Mouse (Mus musculus): ENCODE measurements around the gene Cldn7. TPM values are rescaled to one million over a fixed set of nuclear protein-coding genes. Genes with fewer than 3 reads are reported as not detected.
"Not testable (repeated sequence)": the region's sequence is repeated elsewhere in the genome, so short reads cannot be mapped to it uniquely, and the experiment has no call there.

Gene Cldn7
- total and polyA plus RNA-seq, 3 experiments, result 0.31 to 0.36 TPM; not detected in 1

DNA sequence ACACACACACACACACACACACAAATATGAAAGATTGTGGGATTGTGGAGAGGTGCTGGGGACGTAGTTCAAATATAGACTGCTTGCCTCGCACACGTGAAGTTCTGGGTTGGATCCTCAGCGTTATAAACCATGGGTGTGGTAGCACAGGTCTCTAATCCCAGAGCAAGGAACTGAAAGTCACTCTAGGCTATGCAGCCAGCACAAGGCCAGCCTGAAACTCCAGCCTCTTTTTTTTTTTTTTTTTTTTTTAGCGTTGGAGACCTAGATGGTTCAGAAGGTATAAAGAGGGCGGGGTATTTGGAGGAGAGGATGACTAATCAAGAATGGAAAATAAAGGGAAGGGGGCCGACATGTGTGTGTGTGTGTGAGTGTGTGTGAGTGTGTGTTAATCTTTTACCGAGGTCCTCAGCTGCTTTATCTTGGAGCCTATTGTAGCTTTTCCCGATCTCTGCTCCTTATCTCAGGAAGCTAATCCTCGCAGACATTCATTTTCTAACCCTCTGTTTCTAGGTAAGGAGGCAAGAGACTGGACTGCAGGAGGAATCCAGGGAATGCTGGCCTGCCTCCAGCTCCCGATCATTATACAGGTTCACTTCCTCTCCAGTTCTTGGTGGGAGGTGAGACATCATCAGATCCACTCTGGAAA, 11.2 kb upstream of the Cldn7 start:
- Histone ChIP-seq H3K9ac (ENCODE audit: control insufficient read depth, low read depth, low read length, poor library complexity, severe bottlenecking) (no peak overlapping the region; the same call in 1 of the 2 replicates), H3K4me3 (ENCODE audit: control insufficient read depth in 1 of 2, insufficient read depth in 1 of 2, low read depth in 2 of 2, low read length in 2 of 2) (no peak overlapping the region), H3K36me3 (ENCODE audit: control insufficient read depth in 1 of 2, insufficient read depth in 2 of 2, low read length in 2 of 2) (no peaks in the 10 kb centered on the region), H3K79me2 (ENCODE audit: control insufficient read depth, insufficient read depth, low read length, poor library complexity) (no peaks in the 10 kb centered on the region), H3K9me3 (replicated peaks; ENCODE audit: insufficient read depth, low read length) (no peaks in the 10 kb centered on the region), H3K27me3 (ENCODE audit: control insufficient read depth in 1 of 2, insufficient read depth in 2 of 2, low read length in 2 of 2) (no peaks in the 10 kb centered on the region), H3K27ac (ENCODE audit: control insufficient read depth, low read depth, low read length) (no peak overlapping the region), H3K4me1 (ENCODE audit: control insufficient read depth in 1 of 2, insufficient read depth in 2 of 2, low read length in 2 of 2) (peaks cover 6 to 12% of the 10 kb centered on the region in 2 experiments)
- TF ChIP-seq MAFK (IDR thresholded peaks at IDR 0.05; ENCODE audit: borderline replicate concordance, low read depth, low read length), result no peak
- no peak for TF ChIP-seq USF2 (IDR thresholded peaks at IDR 0.05; ENCODE audit: borderline replicate concordance in 1 of 2, insufficient read depth in 1 of 2, low read depth in 1 of 2, low read length in 2 of 2)
- TF ChIP-seq GATA1 (IDR thresholded peaks at IDR 0.05; ENCODE audit: low read depth, low read length), result peak; percentile 59
- TF ChIP-seq MYC (IDR thresholded peaks at IDR 0.05; ENCODE audit: low read depth, low read length), result no peak
- TF ChIP-seq EP300 (IDR thresholded peaks at IDR 0.05; ENCODE audit: low read depth in 1 of 2, low read length in 2 of 2), result peak; percentile 28 to 40; a peak in 2 of 4 replicates
- peak; percentile 11; the same call in 1 of the 2 replicates for TF ChIP-seq RCOR1 (IDR thresholded peaks at IDR 0.05; ENCODE audit: low read depth, low read length)
- TF ChIP-seq ZNF384 (IDR thresholded peaks at IDR 0.05; ENCODE audit: low read depth, low read length), result peak; percentile 90
- DNase-seq (ENCODE audit: low read depth, low spot score), result peak; percentile 46

DNA sequence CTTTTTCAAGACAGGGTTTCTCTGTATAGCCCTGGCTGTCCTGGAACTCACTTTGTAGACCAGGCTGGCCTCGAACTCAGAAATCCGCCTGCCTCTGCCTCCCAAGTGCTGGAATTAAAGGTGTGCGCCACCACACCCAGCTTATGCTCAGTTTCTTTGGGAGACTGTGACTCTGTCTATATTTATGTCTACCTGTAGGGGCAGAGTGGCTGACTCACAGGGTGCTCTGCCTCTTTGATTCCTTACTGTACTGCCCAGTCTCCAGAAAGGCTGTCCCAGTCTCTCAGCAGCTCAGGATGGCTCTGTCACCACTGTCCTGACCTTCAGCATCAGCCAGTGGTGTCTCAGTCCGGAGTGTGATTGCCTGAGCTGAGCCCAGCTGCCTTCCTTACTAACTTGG, 9.0 kb upstream of the Cldn7 start:
- not testable (repeated sequence) for H3K27ac ChIP-seq (ENCODE audit: control insufficient read depth, low read depth, low read length)

DNA sequence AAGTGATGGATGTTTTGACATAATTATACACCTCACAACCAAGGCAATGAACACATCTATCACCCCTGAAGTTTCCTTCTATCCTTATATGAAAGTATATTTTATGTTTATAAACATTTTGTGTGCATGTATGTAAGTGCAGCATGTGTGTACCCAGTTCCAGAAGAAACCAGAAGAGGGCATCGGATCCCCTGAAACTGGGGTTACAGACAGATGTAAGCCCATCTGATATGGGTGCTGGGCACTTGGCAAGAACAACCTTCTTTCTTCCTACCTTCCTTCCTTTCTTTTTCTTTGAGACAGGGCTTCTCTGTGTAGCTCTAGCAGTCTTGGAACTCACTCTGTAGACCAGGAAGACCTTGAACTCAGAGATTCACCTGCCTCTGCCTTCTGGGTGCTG, 8.4 kb upstream of the Cldn7 start:
- Histone ChIP-seq H3K9ac (ENCODE audit: control insufficient read depth, low read depth, low read length, poor library complexity, severe bottlenecking) (no peak overlapping the region), H3K9me3 (replicated peaks; ENCODE audit: insufficient read depth, low read length) (no peaks in the 10 kb centered on the region), H3K4me3 (ENCODE audit: control insufficient read depth in 1 of 2, insufficient read depth in 1 of 2, low read depth in 2 of 2, low read length in 2 of 2) (no peak overlapping the region), H3K27ac (ENCODE audit: control insufficient read depth, low read depth, low read length) (no peak overlapping the region), H3K27me3 (ENCODE audit: control insufficient read depth in 1 of 2, insufficient read depth in 2 of 2, low read length in 2 of 2) (0 out of 4 replicates have a peak, but pooled peaks cover 0 to 3% of the 10 kb centered on the region in 2 experiments), H3K79me2 (ENCODE audit: control insufficient read depth, insufficient read depth, low read length, poor library complexity) (no peaks in the 10 kb centered on the region), H3K4me1 (ENCODE audit: control insufficient read depth in 1 of 2, insufficient read depth in 2 of 2, low read length in 2 of 2) (peaks cover 6 to 9% of the 10 kb centered on the region in 2 experiments), H3K36me3 (ENCODE audit: control insufficient read depth in 1 of 2, insufficient read depth in 2 of 2, low read length in 2 of 2) (no peaks in the 10 kb centered on the region)
- TF ChIP-seq ZKSCAN1 (IDR thresholded peaks at IDR 0.05; ENCODE audit: low read depth, low read length), result no peak
- peak; percentile 53 for TF ChIP-seq ZC3H11A (IDR thresholded peaks at IDR 0.05; ENCODE audit: low read depth, low read length)
- no peak for TF ChIP-seq ETS1 (IDR thresholded peaks at IDR 0.05; ENCODE audit: low read depth, low read length)
- peak; percentile 34 to 65 (median 39) for TF ChIP-seq CTCF (IDR thresholded peaks at IDR 0.05 in 2 of 3, conservative IDR thresholded peaks at IDR 0.05 in 1 of 3; ENCODE audit: control insufficient read depth in 1 of 3, insufficient read depth in 1 of 3, low read depth in 2 of 3, low read length in 3 of 3, poor library complexity in 1 of 3, severe bottlenecking in 1 of 3)
- peak; percentile 55; the same call in 1 of the 2 replicates for TF ChIP-seq SMC3 (IDR thresholded peaks at IDR 0.05; ENCODE audit: low read depth, low read length)
- TF ChIP-seq RAD21 (IDR thresholded peaks at IDR 0.05; ENCODE audit: low read depth, low read length), result peak; percentile 54
- TF ChIP-seq GATA1 (IDR thresholded peaks at IDR 0.05; ENCODE audit: low read depth, low read length), result peak; percentile 53
- DNase-seq (ENCODE audit: low read depth, low spot score), result peak; percentile 78

More for the DNA sequence above, 9.0 kb upstream of the Cldn7 start:
- H3K4me1 ChIP-seq (ENCODE audit: control insufficient read depth in 1 of 2, insufficient read depth in 2 of 2, low read length in 2 of 2); DNase-seq (ENCODE audit: low read depth, low spot score); H3K9ac ChIP-seq (ENCODE audit: control insufficient read depth, low read depth, low read length, poor library complexity, severe bottlenecking); H3K27me3 ChIP-seq (ENCODE audit: control insufficient read depth in 1 of 2, insufficient read depth in 2 of 2, low read length in 2 of 2); H3K79me2 ChIP-seq (ENCODE audit: control insufficient read depth, insufficient read depth, low read length, poor library complexity); H3K36me3 ChIP-seq (ENCODE audit: control insufficient read depth in 1 of 2, insufficient read depth in 2 of 2, low read length in 2 of 2); H3K4me3 ChIP-seq (ENCODE audit: control insufficient read depth in 1 of 2, insufficient read depth in 1 of 2, low read depth in 2 of 2, low read length in 2 of 2); H3K9me3 ChIP-seq (replicated peaks; ENCODE audit: insufficient read depth, low read length): not testable (repeated sequence)
- peak in 1 of 3 experiments; percentile 16; a peak in 2 of 6 replicates for TF ChIP-seq CTCF (IDR thresholded peaks at IDR 0.05 in 2 of 3, conservative IDR thresholded peaks at IDR 0.05 in 1 of 3; ENCODE audit: control insufficient read depth in 1 of 3, insufficient read depth in 1 of 3, low read depth in 2 of 3, low read length in 3 of 3, poor library complexity in 1 of 3, severe bottlenecking in 1 of 3)
